Mouse (Mus musculus) ovary, adult 2 months (tissue): ENCODE data around the gene Fgf3. TPM values are rescaled to one million over a fixed set of nuclear protein-coding genes. Genes with fewer than 3 reads are reported as not detected.

Experiments used
- polyA plus RNA-seq: library from polyadenylated mRNA; depleted of rRNA; stranded (reverse); fragments of >200 nt; gene quantifications from 2 replicates; pipeline ENCODE4 v1.2.3, GENCODE M21; 2012; rRNA removed

Gene Fgf3
- not detected in 2 replicates for polyA plus RNA-seq

GRCm38 (mm10) chr7:144837891-144838488 lies at the start of gene Fgf3:
TSS of gene Fgf3 (plus strand) at chr7:144838083.

GRCm38 (mm10) chr7:144847067-144847466 lies 9.2 kb downstream of the Fgf3 start, which contains the start of gene Fgf4:
TSS of gene Fgf4 (plus strand) at chr7:144847367.

Other genes starting within 250 kb of the Fgf3 start
- 96.0 and 117 TPM in 2 replicates for gene Ano1, start 86.1 kb upstream of the Fgf3 start, polyA plus RNA-seq
- gene Fgf4, start 9.3 kb downstream of the Fgf3 start, polyA plus RNA-seq = not detected in 2 replicates
- not detected in 2 replicates for gene Fgf15, start 58.4 kb downstream of the Fgf3 start, polyA plus RNA-seq
- 12.1 and 12.6 TPM in 2 replicates for gene LTO1, start 77.0 kb downstream of the Fgf3 start, polyA plus RNA-seq
- 55.6 and 66.7 TPM in 2 replicates for gene Ccnd1, start 101.8 kb downstream of the Fgf3 start, polyA plus RNA-seq